Mouse (Mus musculus) stomach, postnatal 0 days (tissue): Measurements from ENCODE around the gene Prodh2. TPM values are rescaled to one million over a fixed set of nuclear protein-coding genes. Genes with fewer than 3 reads are reported as not detected.
A peak's percentile ranks its signal among the peaks of the same experiment; 100 is the strongest.

Source experiments
- ATAC-seq: fragments of 200-750 bp; cut with Nextera tagmentation; 2 replicates; pipeline ENCODE4 v1.8.0; 2017; ENCODE audit not compliant: low FRiP score, low TSS enrichment
- DNase-seq: peaks from one replicate; pipeline ENCODE4 v3.0.0-alpha.2; 2016; ENCODE audit warnings: low spot score
- H3K27ac ChIP-seq: fragments of 300-500 bp; sonication (generic); replicated peaks from 2 replicates; pipeline ENCODE4 v1.5.1; 2014; ENCODE audit warnings: mild to moderate bottlenecking, control low read depth
- H3K27me3 ChIP-seq: fragments of 300-500 bp; sonication (generic); 2 replicates; pipeline ENCODE4 v1.6.1; 2014; ENCODE audit warnings: low read length; ENCODE audit not compliant: control insufficient read depth, insufficient read depth
- H3K36me3 ChIP-seq: fragments of 300-500 bp; sonication (generic); 2 replicates; pipeline ENCODE4 v1.6.1; 2014; ENCODE audit warnings: low read length, mixed read lengths; ENCODE audit not compliant: control insufficient read depth, insufficient read depth
- H3K4me1 ChIP-seq: fragments of 300-500 bp; sonication (generic); replicated peaks from 2 replicates; pipeline ENCODE4 v1.6.1; 2014; ENCODE audit warnings: antibody characterized with exemption; ENCODE audit not compliant: control insufficient read depth, insufficient read depth
- H3K4me2 ChIP-seq: fragments of 300-500 bp; sonication (generic); replicated peaks from 2 replicates; pipeline ENCODE4 v1.6.1; 2014; ENCODE audit warnings: low read depth, mild to moderate bottlenecking, control low read depth, moderate library complexity
- H3K4me3 ChIP-seq: fragments of 300-500 bp; sonication (generic); 2 replicates; pipeline ENCODE4 v1.5.1; 2014; ENCODE audit warnings: low read depth, low read length, control low read depth
- H3K9ac ChIP-seq: fragments of 300-500 bp; sonication (generic); 2 replicates; pipeline ENCODE4 v1.6.1; 2014; ENCODE audit warnings: mild to moderate bottlenecking, low read length, control low read depth, mixed read lengths
- H3K9me3 ChIP-seq: fragments of 300-500 bp; sonication (generic); 2 replicates; pipeline ENCODE4 v1.6.1; 2016; ENCODE audit warnings: low read length; ENCODE audit not compliant: control insufficient read depth
- CTCF ChIP-seq: IDR thresholded peaks from 2 replicates; pipeline ENCODE4 v1.5.1; 2016; ENCODE audit warnings: antibody characterized with exemption, low read depth, mild to moderate bottlenecking, moderate library complexity
- EP300 ChIP-seq: optimal IDR thresholded peaks from 2 replicates; pipeline ENCODE3; 2016; ENCODE audit warnings: antibody characterized with exemption
- WGBS: fragments of 180-500 bp; shearing (Covaris S2); extraction: QIAGEN DNeasy Blood & Tissue Kit; methylation state at CpG from one replicate; pipeline ENCODE4 v1.1.7; 2014; 5-methylcytosine and 5-hydroxymethylcytosine counted together
- polyA plus RNA-seq: library from polyadenylated mRNA; unstranded; fragments of >200 nt; fragmentation: Nextera tagmentation; extraction: Ambion mirVana; gene quantifications from 2 replicates; pipeline ENCODE4 v1.2.1, GENCODE M21; 2015

Prodh2 gene
- polyA plus RNA-seq, 1 experiment from 2014 or later = 0.42 TPM

DNA sequence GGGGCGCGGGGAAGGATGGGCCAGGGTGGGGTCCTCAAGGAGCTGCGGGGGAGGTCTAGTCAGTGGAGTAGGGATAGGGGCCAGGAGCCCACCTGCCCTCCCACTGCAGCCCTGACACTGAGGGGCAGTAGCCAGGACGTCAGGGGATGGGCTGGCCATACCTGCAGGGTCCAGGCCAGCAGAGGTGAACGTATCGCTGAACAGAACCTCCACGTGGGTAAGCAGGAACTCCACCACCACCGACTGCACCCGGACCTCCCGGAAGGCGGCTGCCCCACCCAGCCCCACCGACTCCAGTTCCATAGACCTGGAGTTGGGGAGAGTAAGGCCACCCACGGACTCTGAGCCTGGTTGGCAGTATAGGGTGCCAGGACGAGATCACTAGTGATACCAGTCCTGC, 33.6 kb downstream of the Prodh2 start:
- TF ChIP-seq EP300 = no peak
- no peak for TF ChIP-seq CTCF
- Histone ChIP-seq H3K27me3 (no peaks in the 10 kb centered on the region), H3K9ac (no peak overlapping the region), H3K4me2 (no peak overlapping the region), H3K4me3 (no peak overlapping the region), H3K9me3 (no peaks in the 10 kb centered on the region), H3K36me3 (peaks cover 23% of the 10 kb centered on the region; the same call in 1 of the 2 replicates), H3K27ac (no peak overlapping the region), H3K4me1 (no peaks in the 10 kb centered on the region)
- ATAC-seq = no peak
- DNase-seq = no peak
- WGBS = 78% methylated on average over 14 of the region's 14 CpGs

DNA sequence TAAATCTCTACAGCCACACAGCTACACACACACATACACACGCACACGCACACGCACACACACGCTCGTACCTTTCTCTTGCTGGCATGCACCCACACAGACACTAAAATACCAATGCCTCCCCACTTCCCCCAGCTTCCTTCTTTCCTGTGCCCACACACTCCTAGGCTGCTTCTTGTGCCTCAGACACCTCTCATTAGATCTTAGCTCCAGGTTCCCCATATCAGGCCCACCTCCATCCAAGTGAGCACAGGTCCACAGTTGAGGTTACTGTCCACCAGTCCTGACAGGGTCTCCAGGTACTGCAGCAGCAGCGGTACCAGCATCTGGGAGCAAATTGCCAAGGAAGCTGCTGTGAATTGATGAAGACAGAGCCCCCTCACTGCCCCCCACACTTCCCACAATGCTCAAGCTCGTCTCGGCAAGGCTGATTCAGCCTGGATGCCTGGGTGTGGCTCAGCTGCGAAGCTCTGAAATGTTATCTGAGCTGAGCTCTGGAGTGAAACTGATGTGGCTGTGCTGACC, 37.9 kb downstream of the Prodh2 start:
- WGBS = 82% methylated on average over 9 of the region's 9 CpGs
- no peak overlapping the region for H3K4me3 ChIP-seq
- no peaks in the 10 kb centered on the region for H3K9me3 ChIP-seq
- TF ChIP-seq EP300 (no peak), CTCF (no peak)
- H3K27me3 ChIP-seq = no peaks in the 10 kb centered on the region
- no peak for ATAC-seq
- no peak overlapping the region for H3K9ac ChIP-seq
- H3K36me3 ChIP-seq = peaks cover 14% of the 10 kb centered on the region; the same call in 1 of the 2 replicates
- no peak overlapping the region for H3K27ac ChIP-seq
- H3K4me2 ChIP-seq = no peak overlapping the region
- no peak for DNase-seq
- no peaks in the 10 kb centered on the region for H3K4me1 ChIP-seq

DNA sequence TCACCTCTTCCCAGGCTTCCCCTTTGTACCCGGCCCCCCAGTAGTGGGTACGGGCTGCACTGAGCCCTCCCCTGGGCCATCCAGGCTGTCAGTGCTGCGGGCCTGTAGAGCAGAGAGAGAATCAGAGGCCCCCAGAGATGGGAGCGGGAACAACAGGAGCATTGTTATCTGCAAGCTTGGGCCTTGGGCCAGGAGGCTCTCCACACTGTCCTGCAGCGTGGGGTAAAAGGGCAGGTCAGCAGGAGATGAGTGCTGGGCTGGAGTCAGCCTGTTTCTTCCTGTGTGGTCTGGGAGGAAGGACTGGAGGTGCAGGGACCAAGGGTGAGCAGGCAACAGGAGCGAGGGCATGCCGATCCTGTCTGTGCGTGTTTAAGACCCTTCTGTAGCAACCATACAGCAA, 39.5 kb downstream of the Prodh2 start:
- no peaks in the 10 kb centered on the region for H3K4me1 ChIP-seq
- H3K27me3 ChIP-seq = no peaks in the 10 kb centered on the region
- WGBS = 64% methylated on average over 8 of the region's 8 CpGs
- no peak overlapping the region for H3K27ac ChIP-seq
- DNase-seq (no peak), ATAC-seq (no peak)
- no peak for TF ChIP-seq CTCF
- no peak for TF ChIP-seq EP300
- no peak overlapping the region for H3K4me3 ChIP-seq
- no peaks in the 10 kb centered on the region for H3K9me3 ChIP-seq
- H3K4me2 ChIP-seq = no peak overlapping the region
- H3K36me3 ChIP-seq = peaks cover 12% of the 10 kb centered on the region; the same call in 1 of the 2 replicates
- H3K9ac ChIP-seq = no peak overlapping the region

DNA sequence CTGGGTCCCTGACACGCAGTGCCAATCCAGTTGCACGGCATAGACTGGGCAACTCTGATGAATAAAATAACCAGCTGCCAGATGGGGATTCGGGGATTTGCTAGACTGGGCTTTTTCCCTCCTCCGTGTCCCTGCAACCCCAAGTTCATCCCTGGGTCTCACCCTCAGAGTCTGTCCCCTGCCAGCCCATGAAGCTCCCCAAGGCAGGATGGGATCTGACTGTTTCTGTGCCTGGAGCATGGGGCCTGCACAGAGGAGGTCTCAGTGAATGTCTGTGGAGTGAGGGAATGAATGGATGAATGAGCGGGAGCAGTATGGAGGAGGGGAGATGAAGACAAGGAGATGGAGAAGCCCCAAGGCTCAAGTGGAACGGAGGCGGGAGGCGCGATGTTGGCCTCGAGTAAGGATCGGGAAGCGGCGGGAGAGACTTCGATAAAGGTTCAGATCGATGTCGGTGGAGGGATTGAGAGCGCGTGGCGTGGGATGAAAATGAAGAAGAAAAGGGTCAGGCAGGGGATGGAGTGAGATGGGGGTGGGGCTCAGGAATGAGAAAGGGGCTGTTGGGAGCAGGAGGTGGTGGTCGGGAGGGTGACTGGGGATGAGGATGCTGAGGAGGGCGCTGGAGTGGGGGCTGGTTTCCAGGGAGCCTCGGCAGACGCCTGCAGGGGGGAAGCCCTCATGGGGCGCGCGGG, 40.7 kb downstream of the Prodh2 start:
- DNase-seq = no peak
- H3K27ac ChIP-seq = no peak overlapping the region
- TF ChIP-seq EP300 = no peak
- TF ChIP-seq CTCF = no peak
- H3K36me3 ChIP-seq = peaks cover 12% of the 10 kb centered on the region; the same call in 1 of the 2 replicates
- H3K9me3 ChIP-seq = no peaks in the 10 kb centered on the region
- H3K9ac ChIP-seq = peak overlapping the region; percentile 67
- H3K4me2 ChIP-seq = peak overlapping the region; percentile 97
- ATAC-seq = no peak; the same call in 1 of the 2 replicates
- H3K4me1 ChIP-seq = no peaks in the 10 kb centered on the region
- WGBS = 11% methylated on average over 25 of the region's 26 CpGs
- peak overlapping the region; percentile 73 for H3K4me3 ChIP-seq
- no peaks in the 10 kb centered on the region for H3K27me3 ChIP-seq

DNA sequence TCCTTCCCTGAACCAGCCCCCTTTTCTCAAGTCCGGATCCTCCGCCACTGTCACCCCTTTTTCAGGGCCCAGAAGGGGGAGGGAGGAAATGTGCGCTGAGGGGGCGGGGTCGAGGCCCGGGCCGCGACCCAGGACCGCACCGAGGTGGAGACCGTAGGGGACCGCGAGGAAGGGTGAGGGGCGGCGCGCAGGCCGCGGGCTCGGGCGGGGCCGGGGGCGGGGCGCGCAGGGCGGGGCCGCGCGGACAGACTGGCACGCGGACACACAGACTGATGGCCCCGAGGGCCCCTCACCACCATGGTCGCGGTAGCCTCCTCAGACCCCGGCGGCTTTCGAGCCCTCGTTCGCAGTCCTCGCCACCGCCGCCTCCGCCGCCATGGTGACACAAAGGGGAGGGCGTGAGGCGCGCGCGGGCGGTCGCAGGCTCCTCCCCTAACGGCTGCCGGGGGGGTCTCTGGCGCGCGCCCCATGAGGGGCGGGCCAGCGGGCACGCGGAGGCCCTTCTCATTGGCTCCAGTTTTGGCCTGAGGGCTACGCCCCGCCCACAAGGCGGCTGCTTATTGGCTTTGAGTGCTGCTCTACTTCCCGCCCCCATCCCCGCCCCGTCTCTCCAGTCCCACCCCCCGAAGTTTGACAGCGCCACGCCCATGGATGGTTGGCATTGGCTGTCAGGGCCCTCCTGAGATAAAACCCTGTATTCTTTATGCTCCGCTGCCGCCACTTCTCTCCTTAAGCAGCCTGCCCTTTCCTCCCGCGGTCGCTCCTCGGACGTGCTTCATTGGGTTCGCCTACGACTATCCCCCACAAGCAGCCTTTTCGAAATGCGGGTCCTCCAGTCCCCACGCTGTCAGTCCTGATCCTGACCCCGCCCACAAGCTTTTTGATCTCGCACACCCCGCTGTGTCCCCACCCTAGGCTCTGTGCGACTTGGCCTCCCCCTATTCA, 41.5 kb downstream of the Prodh2 start, which contains the start of gene Arhgap33:
Arhgap33 (minus strand) TSS at position 428 of the 945 bp plus-strand sequence.
- Histone ChIP-seq H3K4me1 (no peaks in the 10 kb centered on the region), H3K4me3 (peak within 1 kb of the TSS; percentile 73), H3K27me3 (no peaks in the 10 kb centered on the region), H3K36me3 (peaks cover 11% of the 10 kb centered on the region; the same call in 1 of the 2 replicates), H3K9ac (peak within 1 kb of the TSS; percentile 67), H3K27ac (no peak within 1 kb of the TSS), H3K9me3 (no peaks in the 10 kb centered on the region), H3K4me2 (peak within 1 kb of the TSS; percentile 97)
- under 1% methylated on average over 37 of the region's 84 CpGs for WGBS
- DNase-seq (peak; percentile 96), ATAC-seq (peak; percentile 95)
- no peak for TF ChIP-seq EP300
- no peak for TF ChIP-seq CTCF
